Mouse (Mus musculus) thymus, postnatal 25 days (tissue): ENCODE results near the gene Pmepa1.

Experiments used
- DNase-seq: peaks from one replicate; pipeline ENCODE4 v3.0.0; 2022

The Pmepa1 gene

GRCm38 (mm10) chr2:173183311-173183710 is 93.0 kb downstream of the Pmepa1 start:
- no peak for DNase-seq

DNA sequence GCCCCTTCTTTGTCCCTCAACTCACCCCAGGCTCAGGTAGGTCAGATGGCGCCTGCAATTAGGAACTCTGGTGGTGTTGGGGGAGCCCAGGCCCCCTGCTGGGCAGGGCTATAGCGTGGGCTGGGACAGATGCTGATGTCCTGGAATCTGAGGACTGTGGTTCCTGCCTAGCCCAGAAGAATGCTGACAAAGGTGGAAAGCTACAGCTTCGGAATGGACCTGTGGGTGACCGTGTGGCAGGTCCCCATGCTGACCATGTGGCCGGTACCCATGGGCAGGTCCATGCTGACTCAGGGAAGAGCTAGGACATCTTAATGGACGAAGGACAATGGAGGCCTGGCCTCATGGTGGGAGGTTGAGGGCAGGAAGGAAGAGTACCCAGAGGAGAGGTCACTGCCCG is 93.5 kb downstream of the Pmepa1 start:
- no peak for DNase-seq

GRCm38 (mm10) chr2:173181901-173182300 is 94.4 kb downstream of the Pmepa1 start:
- DNase-seq = no peak

GRCm38 (mm10) chr2:173181486-173181885 is 94.8 kb downstream of the Pmepa1 start:
- DNase-seq = no peak

DNA sequence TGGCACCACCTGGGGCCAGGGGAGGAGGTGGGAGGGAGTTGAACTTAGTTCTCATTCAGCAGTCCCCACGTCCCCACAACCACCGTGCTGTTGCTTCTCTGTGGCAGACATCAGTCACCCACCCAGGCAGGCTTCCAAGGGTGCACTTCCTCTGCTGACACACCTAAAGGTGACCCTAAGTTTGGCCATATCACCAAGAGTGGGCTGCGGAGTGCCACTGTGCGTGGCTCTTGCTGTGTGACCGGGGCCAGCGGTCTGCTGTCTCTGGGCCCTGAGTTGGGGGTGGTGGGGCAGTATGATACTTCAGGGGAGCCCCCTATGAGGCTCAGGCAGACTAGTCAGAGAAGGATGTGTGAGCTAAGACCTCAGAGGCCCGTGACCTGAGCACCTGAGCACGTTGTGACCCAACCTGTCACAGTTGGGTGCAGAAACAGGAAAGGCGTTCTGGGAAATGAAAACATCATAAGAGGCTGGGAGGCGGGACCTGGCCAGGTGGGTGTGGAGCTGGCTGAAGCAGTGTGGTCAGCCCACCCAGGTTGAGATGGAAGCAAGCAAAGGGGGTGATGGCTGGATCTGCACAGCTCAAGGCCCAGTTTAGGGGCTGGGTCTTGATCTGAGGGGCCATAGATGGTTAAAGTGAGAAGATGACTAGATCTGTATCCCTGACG is 95.5 kb downstream of the Pmepa1 start:
- DNase-seq = no peak

GRCm38 (mm10) chr2:173180026-173180425 is 96.3 kb downstream of the Pmepa1 start:
- no peak for DNase-seq

- DNase-seq = no peak
Measured at GRCm38 (mm10) chr2:173179046-173179445, 97.3 kb downstream of the Pmepa1 start.

DNA sequence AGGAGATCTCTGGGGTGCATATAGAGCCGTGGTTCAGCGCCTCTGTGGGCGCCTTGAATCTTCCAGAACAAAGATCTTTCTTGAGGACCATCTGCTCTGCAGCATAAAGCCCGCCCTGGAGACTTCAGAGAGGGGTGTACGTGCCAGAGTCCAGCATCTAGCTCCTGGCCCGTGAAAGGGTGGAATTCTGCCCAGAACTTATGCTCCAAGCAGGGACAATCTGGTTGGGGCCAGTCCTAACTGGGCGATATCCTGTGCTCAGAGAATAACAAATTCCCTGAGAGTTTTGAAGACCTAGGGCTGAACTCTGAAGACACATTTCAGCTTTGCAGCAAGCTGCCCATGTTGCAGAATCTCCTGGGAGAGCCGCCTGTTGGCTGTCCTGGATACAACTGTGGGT is 98.4 kb downstream of the Pmepa1 start:
- no peak for DNase-seq

DNA sequence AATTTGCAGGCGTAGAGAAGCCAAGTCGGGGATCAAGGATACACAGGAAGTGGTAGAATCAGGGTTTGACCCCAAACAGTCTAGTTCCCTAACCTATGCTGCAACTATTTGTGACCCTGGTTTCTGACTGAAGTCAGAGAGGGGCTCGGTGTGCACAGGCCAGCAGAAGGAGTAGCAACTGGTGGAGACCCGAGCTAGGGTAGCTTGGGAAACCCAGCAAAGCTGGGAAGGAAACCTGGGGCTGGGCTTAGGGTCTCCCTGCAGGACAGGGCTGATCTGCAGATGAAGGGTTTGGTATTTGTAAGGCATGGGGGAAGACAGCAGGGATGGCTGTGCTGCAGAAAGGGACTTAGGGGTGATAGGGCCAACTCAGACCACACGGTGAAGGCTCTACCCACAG is 98.9 kb downstream of the Pmepa1 start:
- DNase-seq = no peak

GRCm38 (mm10) chr2:173175703-173176102 is 100.6 kb downstream of the Pmepa1 start:
- no peak for DNase-seq

- no peak for DNase-seq
Measured at GRCm38 (mm10) chr2:173174569-173174968, 101.8 kb downstream of the Pmepa1 start.
